Mouse (Mus musculus) limb, embryonic 15.5 days (tissue): ENCODE results near the gene Tfam. TPM values are rescaled to one million over a fixed set of nuclear protein-coding genes. Genes with fewer than 3 reads are reported as not detected.
A peak's percentile ranks its signal among the peaks of the same experiment; 100 is the strongest.

Source experiments
- ATAC-seq: fragments of 200-750 bp; cut with Nextera tagmentation; 2 replicates; pipeline ENCODE4 v1.8.0; 2017; ENCODE audit warnings: low read depth, moderate TSS enrichment; ENCODE audit not compliant: insufficient number of reproducible peaks, low FRiP score, low TSS enrichment
- H3K27ac ChIP-seq: fragments of 300-500 bp; sonication (generic); 2 replicates; pipeline ENCODE4 v1.5.1; 2015; ENCODE audit warnings: moderate library complexity, mild to moderate bottlenecking, inconsistent platforms
- H3K27me3 ChIP-seq: fragments of 300-500 bp; sonication (generic); 2 replicates; pipeline ENCODE4 v1.6.1; 2015; ENCODE audit warnings: inconsistent platforms
- H3K36me3 ChIP-seq: fragments of 300-500 bp; sonication (generic); 2 replicates; pipeline ENCODE4 v1.6.1; 2015; ENCODE audit warnings: inconsistent platforms
- H3K4me1 ChIP-seq: fragments of 300-500 bp; sonication (generic); 2 replicates; pipeline ENCODE4 v1.6.1; 2015; ENCODE audit warnings: inconsistent platforms
- H3K4me2 ChIP-seq: fragments of 300-500 bp; sonication (generic); 2 replicates; pipeline ENCODE4 v1.6.1; 2015; ENCODE audit warnings: mild to moderate bottlenecking, inconsistent platforms
- H3K4me3 ChIP-seq: fragments of 300-500 bp; sonication (generic); 2 replicates; pipeline ENCODE4 v1.5.1; 2015; ENCODE audit warnings: mild to moderate bottlenecking, inconsistent platforms
- H3K9ac ChIP-seq: fragments of 300-500 bp; sonication (generic); 2 replicates; pipeline ENCODE4 v1.6.1; 2015; ENCODE audit warnings: inconsistent platforms
- H3K9me3 ChIP-seq: fragments of 300-500 bp; sonication (generic); 2 replicates; pipeline ENCODE4 v1.6.1; 2016; ENCODE audit warnings: inconsistent platforms
- WGBS: fragments of 180-500 bp; shearing (Covaris S2); methylation state at CpG from one replicate; pipeline ENCODE4 v1.1.7; 2015; 5-methylcytosine and 5-hydroxymethylcytosine counted together
- polyA plus RNA-seq: library from polyadenylated mRNA; unstranded; fragments of >200 nt; fragmentation: Nextera tagmentation; extraction: Ambion mirVana; gene quantifications from 2 replicates; pipeline ENCODE4 v1.2.1, GENCODE M21; 2015

The Tfam gene
- polyA plus RNA-seq = 59.4 and 59.8 TPM in 2 replicates

DNA sequence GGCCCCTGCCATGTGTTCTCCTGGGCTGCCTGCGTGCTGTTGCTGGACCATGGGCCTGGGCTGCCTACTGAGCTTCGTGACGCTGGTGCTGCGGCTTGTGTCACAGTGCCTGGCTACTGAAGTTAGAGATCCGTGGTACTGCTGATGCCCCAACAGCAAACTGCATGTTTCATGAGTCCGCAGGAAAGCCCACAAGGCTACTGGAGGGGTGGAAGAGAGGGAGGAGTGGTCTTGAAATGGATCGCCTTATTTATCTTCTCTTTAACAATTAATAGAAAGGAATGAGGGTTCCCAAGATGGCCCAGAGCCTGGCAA, at the start of gene Tfam:
Tfam (minus strand) TSS at position 41 of the 315 bp plus-strand sequence.
- peak within 1 kb of the TSS; percentile 91 for H3K4me3 ChIP-seq
- H3K27me3 ChIP-seq = no peaks in the 10 kb centered on the region
- peaks cover 20% of the 10 kb centered on the region for H3K36me3 ChIP-seq
- H3K4me1 ChIP-seq = peaks cover 5% of the 10 kb centered on the region
- H3K27ac ChIP-seq = peak within 1 kb of the TSS; percentile 62
- peak within 1 kb of the TSS; percentile 94 for H3K9ac ChIP-seq
- no peak for ATAC-seq
- no peaks in the 10 kb centered on the region for H3K9me3 ChIP-seq
- peak within 1 kb of the TSS; percentile 81 for H3K4me2 ChIP-seq
- WGBS = 6% methylated on average over 7 of the region's 7 CpGs

DNA sequence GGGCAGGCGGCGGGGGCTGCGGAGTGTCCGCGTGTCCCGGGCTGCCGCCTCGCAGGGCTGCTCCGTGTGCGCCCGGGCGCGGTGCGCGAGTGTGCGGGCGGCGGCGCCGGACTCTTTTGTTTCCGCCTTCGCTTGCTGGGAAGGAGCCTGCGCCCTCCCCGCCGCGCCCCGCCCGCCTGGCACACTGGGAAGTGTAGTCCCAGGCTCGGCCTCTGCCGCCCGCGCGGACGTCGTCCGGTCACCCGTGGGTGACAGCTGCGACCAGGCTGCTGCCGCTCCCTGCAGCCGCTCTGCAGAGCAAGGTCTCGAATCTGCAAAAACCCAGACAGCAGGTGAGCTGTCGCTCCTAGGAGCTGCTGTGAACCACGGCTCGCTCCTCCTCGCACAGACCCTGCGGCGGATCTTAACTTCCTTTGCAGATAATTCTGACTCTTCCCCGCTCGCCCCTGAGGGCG, 47.1 kb upstream of the Tfam start, which contains the start of gene Ube2d1:
Ube2d1 (minus strand) TSS at position 137 of the 455 bp plus-strand sequence.
- under 1% methylated on average over 48 of the region's 50 CpGs for WGBS
- peak within 1 kb of the TSS; percentile 74 for H3K4me2 ChIP-seq
- peaks cover 5% of the 10 kb centered on the region; the same call in 1 of the 2 replicates for H3K27me3 ChIP-seq
- 0 out of 2 replicates have a peak, but pooled peaks cover 6% of the 10 kb centered on the region for H3K36me3 ChIP-seq
- peak within 1 kb of the TSS; percentile 98 for H3K4me3 ChIP-seq
- H3K9ac ChIP-seq = peak within 1 kb of the TSS; percentile 89
- H3K27ac ChIP-seq = peak within 1 kb of the TSS; percentile 68
- H3K4me1 ChIP-seq = peaks cover 16% of the 10 kb centered on the region; the same call in 1 of the 2 replicates
- H3K9me3 ChIP-seq = no peaks in the 10 kb centered on the region
- peak; percentile 94 for ATAC-seq

DNA sequence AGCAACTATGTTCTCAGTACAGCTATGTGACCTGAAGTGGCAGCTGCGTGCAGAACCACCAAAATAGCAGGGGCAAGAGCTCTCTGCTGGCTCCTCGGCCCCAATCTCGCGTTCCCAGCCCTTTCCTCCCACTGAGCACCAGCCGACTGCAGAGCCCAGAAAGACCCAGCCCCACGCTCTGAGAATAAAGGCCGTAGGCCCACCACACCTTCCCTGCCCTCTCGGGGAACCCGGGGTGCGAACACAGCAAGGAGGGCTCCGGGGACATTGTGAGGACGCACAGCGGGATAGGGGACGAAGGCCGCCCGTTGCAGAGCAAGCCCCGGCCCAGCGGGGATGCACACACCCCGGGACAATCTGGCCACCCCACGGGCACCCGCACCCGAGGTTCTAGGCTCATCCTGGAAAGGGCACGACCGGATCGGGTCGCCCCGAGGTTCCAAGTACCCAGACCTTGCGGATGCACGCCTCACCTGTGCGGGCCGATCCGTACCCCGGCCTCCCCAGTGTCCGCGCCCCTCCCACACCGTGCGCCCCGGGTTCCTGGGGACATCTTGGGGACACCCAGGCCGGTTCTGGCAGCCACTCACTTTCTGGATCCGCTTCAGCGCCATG, 46.5 kb upstream of the Tfam start:
- under 1% methylated on average over 40 of the region's 41 CpGs for WGBS
- peak overlapping the region; percentile 98 for H3K4me3 ChIP-seq
- H3K36me3 ChIP-seq = 0 out of 2 replicates have a peak, but pooled peaks cover 6% of the 10 kb centered on the region
- peaks cover 16% of the 10 kb centered on the region; the same call in 1 of the 2 replicates for H3K4me1 ChIP-seq
- H3K9ac ChIP-seq = peak overlapping the region; percentile 89
- ATAC-seq = peak; percentile 77
- H3K27ac ChIP-seq = peak overlapping the region; percentile 68
- H3K4me2 ChIP-seq = peak overlapping the region; percentile 74
- peaks cover 5% of the 10 kb centered on the region; the same call in 1 of the 2 replicates for H3K27me3 ChIP-seq
- no peaks in the 10 kb centered on the region for H3K9me3 ChIP-seq

GRCm38 (mm10) chr10:71284131-71284510, 46.0 kb upstream of the Tfam start:
- H3K27ac ChIP-seq = peak overlapping the region; percentile 68; the same call in 1 of the 2 replicates
- peaks cover 5% of the 10 kb centered on the region; the same call in 1 of the 2 replicates for H3K27me3 ChIP-seq
- H3K36me3 ChIP-seq = 0 out of 2 replicates have a peak, but pooled peaks cover 6% of the 10 kb centered on the region
- WGBS = 15% methylated on average over 8 of the region's 8 CpGs
- peak overlapping the region; percentile 74 for H3K4me2 ChIP-seq
- ATAC-seq = no peak
- H3K9me3 ChIP-seq = no peaks in the 10 kb centered on the region
- peaks cover 16% of the 10 kb centered on the region; the same call in 1 of the 2 replicates for H3K4me1 ChIP-seq
- peak overlapping the region; percentile 98 for H3K4me3 ChIP-seq
- peak overlapping the region; percentile 89; the same call in 1 of the 2 replicates for H3K9ac ChIP-seq

- H3K27me3 ChIP-seq = no peaks in the 10 kb centered on the region
- H3K4me1 ChIP-seq = peaks cover 6% of the 10 kb centered on the region
- no peak overlapping the region for H3K9ac ChIP-seq
- H3K4me3 ChIP-seq = no peak overlapping the region
- 37% methylated on average over 9 of the region's 9 CpGs for WGBS
- ATAC-seq = no peak
- H3K27ac ChIP-seq = no peak overlapping the region
- no peaks in the 10 kb centered on the region; the same call in 1 of the 2 replicates for H3K36me3 ChIP-seq
- no peak overlapping the region for H3K4me2 ChIP-seq
- no peaks in the 10 kb centered on the region for H3K9me3 ChIP-seq
Observed at GRCm38 (mm10) chr10:71273008-71273739, 35.1 kb upstream of the Tfam start.

DNA sequence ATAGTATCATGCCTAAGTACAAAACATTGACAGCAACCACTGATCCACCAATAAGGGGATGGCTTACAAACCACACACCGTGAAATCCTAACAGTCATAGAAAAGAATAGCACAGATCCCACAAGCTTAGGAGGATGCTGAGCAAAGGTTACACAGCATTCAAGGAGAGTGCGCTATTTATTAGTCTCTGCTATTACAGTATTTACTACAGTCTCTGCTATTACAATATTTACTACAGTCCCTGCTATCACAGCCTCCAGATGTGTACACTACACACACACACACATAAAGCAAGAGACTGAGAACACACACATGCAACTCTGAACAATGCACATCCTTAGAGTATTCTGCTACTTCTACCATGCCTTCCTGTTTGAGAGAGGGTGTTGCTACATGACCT, 29.9 kb upstream of the Tfam start:
- no peak overlapping the region for H3K4me2 ChIP-seq
- H3K9ac ChIP-seq = no peak overlapping the region
- no peak overlapping the region for H3K27ac ChIP-seq
- peaks cover 1% of the 10 kb centered on the region; the same call in 1 of the 2 replicates for H3K4me1 ChIP-seq
- WGBS = 86% methylated on average over 2 of the region's 2 CpGs
- no peaks in the 10 kb centered on the region for H3K36me3 ChIP-seq
- no peak for ATAC-seq
- H3K27me3 ChIP-seq = no peaks in the 10 kb centered on the region
- H3K9me3 ChIP-seq = no peaks in the 10 kb centered on the region
- H3K4me3 ChIP-seq = no peak overlapping the region

- no peaks in the 10 kb centered on the region for H3K36me3 ChIP-seq
- H3K4me2 ChIP-seq = no peak overlapping the region
- H3K27me3 ChIP-seq = no peaks in the 10 kb centered on the region
- H3K9me3 ChIP-seq = no peaks in the 10 kb centered on the region
- no peak overlapping the region for H3K27ac ChIP-seq
- no peak overlapping the region for H3K9ac ChIP-seq
- no peaks in the 10 kb centered on the region for H3K4me1 ChIP-seq
- H3K4me3 ChIP-seq = no peak overlapping the region
- no peak for ATAC-seq
- WGBS = 80% methylated on average over 11 of the region's 11 CpGs
Observed at GRCm38 (mm10) chr10:71267511-71267910, 29.4 kb upstream of the Tfam start.

DNA sequence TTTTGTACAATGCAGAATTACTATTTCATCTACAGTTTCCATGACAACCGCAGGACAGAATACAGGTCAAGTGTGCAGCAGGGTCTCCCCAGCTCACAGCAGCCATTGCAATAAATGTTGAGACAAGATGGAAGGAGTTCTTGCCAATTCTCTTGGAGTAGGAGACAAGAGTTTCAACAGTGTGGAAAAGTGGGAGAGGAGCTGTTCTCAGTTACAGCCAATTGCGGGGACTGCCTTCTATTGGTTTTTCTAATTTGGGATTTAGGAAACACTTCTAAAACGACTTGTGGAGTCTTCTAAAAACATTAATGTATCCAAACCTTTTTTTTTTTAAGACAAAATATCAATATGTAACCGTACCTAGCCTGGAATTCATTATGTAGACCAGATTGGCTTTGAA, 27.0 kb upstream of the Tfam start:
- Histone ChIP-seq H3K4me1 (no peaks in the 10 kb centered on the region), H3K4me2 (no peak overlapping the region), H3K4me3 (no peak overlapping the region), H3K9me3 (no peaks in the 10 kb centered on the region), H3K9ac (no peak overlapping the region), H3K36me3 (peaks cover 16% of the 10 kb centered on the region), H3K27me3 (no peaks in the 10 kb centered on the region), H3K27ac (no peak overlapping the region)
- ATAC-seq = no peak
- 68% methylated on average over 4 of the region's 4 CpGs for WGBS

GRCm38 (mm10) chr10:71261637-71262036, 23.6 kb upstream of the Tfam start:
- H3K4me3 ChIP-seq = no peak overlapping the region
- H3K27me3 ChIP-seq = no peaks in the 10 kb centered on the region
- WGBS = 70% methylated on average over 8 of the region's 8 CpGs
- peaks cover 36% of the 10 kb centered on the region for H3K36me3 ChIP-seq
- H3K4me1 ChIP-seq = no peaks in the 10 kb centered on the region
- no peak overlapping the region for H3K27ac ChIP-seq
- H3K4me2 ChIP-seq = no peak overlapping the region
- H3K9ac ChIP-seq = no peak overlapping the region
- no peaks in the 10 kb centered on the region for H3K9me3 ChIP-seq
- no peak for ATAC-seq

GRCm38 (mm10) chr10:71258943-71259342, 20.9 kb upstream of the Tfam start:
- Histone ChIP-seq H3K4me3 (no peak overlapping the region), H3K27ac (no peak overlapping the region), H3K4me2 (no peak overlapping the region), H3K27me3 (no peaks in the 10 kb centered on the region), H3K9ac (no peak overlapping the region), H3K36me3 (peaks cover 47% of the 10 kb centered on the region), H3K4me1 (no peaks in the 10 kb centered on the region), H3K9me3 (no peaks in the 10 kb centered on the region)
- WGBS = 79% methylated on average over 5 of the region's 5 CpGs
- ATAC-seq = no peak

- no peak overlapping the region for H3K4me2 ChIP-seq
- H3K36me3 ChIP-seq = peaks cover 47% of the 10 kb centered on the region
- H3K9ac ChIP-seq = no peak overlapping the region
- no peak overlapping the region for H3K27ac ChIP-seq
- WGBS = 76% methylated on average over 8 of the region's 8 CpGs
- H3K4me1 ChIP-seq = no peaks in the 10 kb centered on the region
- H3K27me3 ChIP-seq = no peaks in the 10 kb centered on the region
- no peak overlapping the region for H3K4me3 ChIP-seq
- no peaks in the 10 kb centered on the region for H3K9me3 ChIP-seq
- ATAC-seq = no peak
Observed at GRCm38 (mm10) chr10:71258516-71258915, 20.4 kb upstream of the Tfam start.

GRCm38 (mm10) chr10:71253147-71253546, 15.1 kb upstream of the Tfam start:
- H3K27ac ChIP-seq = no peak overlapping the region
- H3K4me3 ChIP-seq = no peak overlapping the region
- 46% methylated on average over 4 of the region's 4 CpGs for WGBS
- no peak overlapping the region for H3K9ac ChIP-seq
- H3K27me3 ChIP-seq = no peaks in the 10 kb centered on the region
- H3K4me2 ChIP-seq = no peak overlapping the region
- no peaks in the 10 kb centered on the region for H3K9me3 ChIP-seq
- ATAC-seq = no peak
- no peaks in the 10 kb centered on the region for H3K4me1 ChIP-seq
- peaks cover 16% of the 10 kb centered on the region for H3K36me3 ChIP-seq
